Mouse (Mus musculus) neural tube, embryonic 13.5 days (tissue): Measurements from ENCODE around the gene Fos. TPM values are rescaled to one million over a fixed set of nuclear protein-coding genes. Genes with fewer than 3 reads are reported as not detected.

Experiments used
- ATAC-seq: fragments of 200-750 bp; cut with Nextera tagmentation; 2 replicates; pipeline ENCODE4 v1.8.0; 2017; ENCODE audit warnings: low read depth, mild to moderate bottlenecking, moderate TSS enrichment, moderate library complexity
- H3K27ac ChIP-seq: fragments of 300-500 bp; sonication (generic); replicated peaks from 2 replicates; pipeline ENCODE4 v1.5.1; 2015; ENCODE audit warnings: moderate library complexity, mild to moderate bottlenecking, inconsistent platforms
- H3K27me3 ChIP-seq: fragments of 300-500 bp; sonication (generic); 2 replicates; pipeline ENCODE4 v1.6.1; 2015; ENCODE audit warnings: mild to moderate bottlenecking, inconsistent platforms
- H3K36me3 ChIP-seq: fragments of 300-500 bp; sonication (generic); 2 replicates; pipeline ENCODE4 v1.6.1; 2015; ENCODE audit warnings: mild to moderate bottlenecking, inconsistent platforms
- H3K4me1 ChIP-seq: fragments of 300-500 bp; sonication (generic); replicated peaks from 2 replicates; pipeline ENCODE4 v1.6.1; 2015; ENCODE audit warnings: inconsistent platforms
- H3K4me2 ChIP-seq: fragments of 300-500 bp; sonication (generic); 2 replicates; pipeline ENCODE4 v1.6.1; 2015; ENCODE audit warnings: inconsistent platforms, mild to moderate bottlenecking, moderate library complexity
- H3K4me3 ChIP-seq: fragments of 300-500 bp; sonication (generic); 2 replicates; pipeline ENCODE4 v1.5.1; 2015; ENCODE audit warnings: mild to moderate bottlenecking, inconsistent platforms
- H3K9ac ChIP-seq: fragments of 300-500 bp; sonication (generic); 2 replicates; pipeline ENCODE4 v1.6.1; 2015; ENCODE audit warnings: moderate library complexity, mild to moderate bottlenecking, inconsistent platforms
- H3K9me3 ChIP-seq: fragments of 300-500 bp; sonication (generic); 2 replicates; pipeline ENCODE4 v1.6.1; 2016; ENCODE audit warnings: inconsistent platforms
- WGBS: fragments of 180-500 bp; shearing (Covaris S2); methylation state at CpG from one replicate; pipeline ENCODE4 v1.1.7; 2015; 5-methylcytosine and 5-hydroxymethylcytosine counted together
- polyA plus RNA-seq: library from polyadenylated mRNA; unstranded; fragments of >200 nt; fragmentation: Nextera tagmentation; extraction: Ambion mirVana; gene quantifications from 2 replicates; pipeline ENCODE4 v1.2.1, GENCODE M21; 2015

Gene Fos
- 1.9 and 2.8 TPM in 2 replicates for polyA plus RNA-seq

DNA sequence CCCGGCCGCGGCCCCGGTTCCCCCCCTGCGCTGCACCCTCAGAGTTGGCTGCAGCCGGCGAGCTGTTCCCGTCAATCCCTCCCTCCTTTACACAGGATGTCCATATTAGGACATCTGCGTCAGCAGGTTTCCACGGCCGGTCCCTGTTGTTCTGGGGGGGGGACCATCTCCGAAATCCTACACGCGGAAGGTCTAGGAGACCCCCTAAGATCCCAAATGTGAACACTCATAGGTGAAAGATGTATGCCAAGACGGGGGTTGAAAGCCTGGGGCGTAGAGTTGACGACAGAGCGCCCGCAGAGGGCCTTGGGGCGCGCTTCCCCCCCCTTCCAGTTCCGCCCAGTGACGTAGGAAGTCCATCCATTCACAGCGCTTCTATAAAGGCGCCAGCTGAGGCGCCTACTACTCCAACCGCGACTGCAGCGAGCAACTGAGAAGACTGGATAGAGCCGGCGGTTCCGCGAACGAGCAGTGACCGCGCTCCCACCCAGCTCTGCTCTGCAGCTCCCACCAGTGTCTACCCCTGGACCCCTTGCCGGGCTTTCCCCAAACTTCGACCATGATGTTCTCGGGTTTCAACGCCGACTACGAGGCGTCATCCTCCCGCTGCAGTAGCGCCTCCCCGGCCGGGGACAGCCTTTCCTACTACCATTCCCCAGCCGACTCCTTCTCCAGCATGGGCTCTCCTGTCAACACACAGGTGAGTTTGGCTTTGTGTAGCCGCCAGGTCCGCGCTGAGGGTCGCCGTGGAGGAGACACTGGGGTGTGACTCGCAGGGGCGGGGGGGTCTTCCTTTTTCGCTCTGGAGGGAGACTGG, at the start of gene Fos:
TSS of gene Fos (plus strand) at position 410 of the 817 bp plus-strand sequence.
- H3K9me3 ChIP-seq = no peaks in the 10 kb centered on the region
- H3K27me3 ChIP-seq = peaks cover 34% of the 10 kb centered on the region
- WGBS = under 1% methylated on average over 55 of the region's 56 CpGs
- H3K4me3 ChIP-seq = peak within 1 kb of the TSS; percentile 52
- H3K4me1 ChIP-seq = peaks cover 45% of the 10 kb centered on the region
- H3K9ac ChIP-seq = peak within 1 kb of the TSS; percentile 68
- H3K27ac ChIP-seq = peak within 1 kb of the TSS; percentile 46
- ATAC-seq = peak; percentile 90
- peak within 1 kb of the TSS; percentile 99 for H3K4me2 ChIP-seq
- H3K36me3 ChIP-seq = no peaks in the 10 kb centered on the region

DNA sequence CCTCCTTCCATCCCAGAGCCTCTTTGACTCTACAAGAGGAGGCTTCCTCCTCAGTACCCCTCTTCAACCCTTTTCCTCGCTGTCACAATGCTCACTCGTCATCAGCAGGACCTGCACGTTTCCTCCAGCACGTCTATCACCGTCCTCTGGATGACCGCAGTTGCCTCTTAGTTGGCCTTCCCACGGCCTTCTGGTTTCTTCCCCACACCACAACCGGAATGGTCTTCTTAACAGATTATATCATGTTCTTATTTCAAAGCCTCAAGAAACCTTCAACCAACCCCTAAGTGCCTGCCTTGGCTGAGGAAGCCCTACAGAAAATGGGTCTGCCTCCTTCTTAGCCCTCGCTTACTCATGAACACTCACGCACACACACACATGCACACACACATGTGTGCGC, 48.0 kb upstream of the Fos start:
- 90% methylated on average over 11 of the region's 11 CpGs for WGBS
- no peaks in the 10 kb centered on the region for H3K27me3 ChIP-seq
- no peak overlapping the region for H3K9ac ChIP-seq
- no peak for ATAC-seq
- no peaks in the 10 kb centered on the region for H3K36me3 ChIP-seq
- H3K9me3 ChIP-seq = no peaks in the 10 kb centered on the region
- no peak overlapping the region for H3K4me2 ChIP-seq
- H3K4me3 ChIP-seq = no peak overlapping the region
- no peaks in the 10 kb centered on the region for H3K4me1 ChIP-seq
- no peak overlapping the region for H3K27ac ChIP-seq

DNA sequence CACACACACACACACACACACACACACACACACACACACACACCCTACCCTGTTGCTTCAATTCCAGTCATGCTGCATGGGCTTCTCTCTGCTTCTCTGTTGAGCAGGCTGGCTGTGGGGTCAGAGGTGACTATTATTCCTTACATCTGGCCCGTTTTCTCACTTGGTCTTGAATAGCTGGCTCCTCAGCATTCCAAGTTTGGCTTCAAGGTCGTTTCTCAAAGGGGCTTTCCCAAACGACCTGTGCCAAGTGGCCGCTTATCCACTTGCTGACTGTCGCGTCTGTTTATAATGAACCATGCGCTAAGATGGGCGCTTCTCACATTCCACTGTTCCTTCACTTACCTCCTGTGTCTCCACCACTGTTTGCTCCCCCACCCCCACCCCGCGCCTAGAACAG, 47.6 kb upstream of the Fos start:
- Histone ChIP-seq H3K4me2 (no peak overlapping the region), H3K27me3 (no peaks in the 10 kb centered on the region), H3K4me1 (no peaks in the 10 kb centered on the region), H3K9ac (no peak overlapping the region), H3K9me3 (no peaks in the 10 kb centered on the region), H3K36me3 (no peaks in the 10 kb centered on the region), H3K27ac (no peak overlapping the region), H3K4me3 (no peak overlapping the region)
- ATAC-seq = no peak
- 58% methylated on average over 10 of the region's 10 CpGs for WGBS

DNA sequence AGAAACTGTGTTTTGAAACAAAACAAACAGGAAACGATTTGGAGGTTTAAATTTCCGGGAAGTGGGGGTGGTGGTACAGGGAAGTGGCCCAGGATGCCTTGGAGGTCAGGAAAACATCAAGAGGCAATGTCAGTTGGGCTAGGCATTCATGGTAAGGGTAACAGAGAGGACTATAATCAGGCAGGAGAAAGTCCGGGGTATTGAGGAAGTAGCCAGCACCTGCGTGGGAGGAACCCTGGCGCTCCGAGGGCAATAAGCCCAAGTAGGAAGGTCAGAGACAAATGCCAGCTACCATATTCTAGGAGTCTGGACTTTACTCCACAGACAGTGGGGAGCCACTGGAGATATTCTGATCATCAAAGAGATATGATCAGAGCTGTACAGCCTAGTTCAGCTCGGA, 45.9 kb upstream of the Fos start:
- no peaks in the 10 kb centered on the region for H3K36me3 ChIP-seq

DNA sequence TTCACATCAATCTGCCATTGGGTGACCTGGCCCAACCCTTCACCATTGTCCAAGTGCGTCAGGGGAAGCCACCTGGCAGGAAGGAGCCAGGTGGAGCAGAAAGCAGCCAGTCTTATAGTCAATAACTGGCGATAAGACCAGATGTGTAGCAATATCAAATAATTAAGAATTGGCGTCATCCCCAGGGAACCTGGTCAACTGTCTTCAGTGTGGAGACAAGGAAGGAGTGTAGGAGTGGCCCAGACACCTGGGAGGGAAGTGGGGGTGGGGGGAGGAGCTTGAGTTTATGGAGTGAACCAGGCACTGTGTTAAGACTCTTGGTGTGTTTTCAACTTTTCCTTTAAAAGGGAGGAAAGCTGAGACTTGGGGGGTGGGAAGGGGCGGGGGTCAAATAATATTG, 43.7 kb upstream of the Fos start:
- Histone ChIP-seq H3K4me2 (no peak overlapping the region), H3K27ac (no peak overlapping the region), H3K4me1 (peaks cover 9% of the 10 kb centered on the region; the same call in 1 of the 2 replicates), H3K4me3 (no peak overlapping the region), H3K36me3 (no peaks in the 10 kb centered on the region), H3K9me3 (no peaks in the 10 kb centered on the region), H3K27me3 (no peaks in the 10 kb centered on the region), H3K9ac (no peak overlapping the region)
- WGBS = 70% methylated on average over 4 of the region's 4 CpGs
- no peak for ATAC-seq

More for the DNA sequence above, 45.9 kb upstream of the Fos start:
- no peak overlapping the region for H3K4me3 ChIP-seq
- ATAC-seq = no peak
- 80% methylated on average over 7 of the region's 7 CpGs for whole genome bisulfite sequencing
- no peaks in the 10 kb centered on the region for H3K27me3 ChIP-seq
- no peak overlapping the region for H3K4me2 ChIP-seq
- H3K27ac ChIP-seq = no peak overlapping the region
- H3K9ac ChIP-seq = no peak overlapping the region
- H3K4me1 ChIP-seq = no peaks in the 10 kb centered on the region
- no peaks in the 10 kb centered on the region for H3K9me3 ChIP-seq

DNA sequence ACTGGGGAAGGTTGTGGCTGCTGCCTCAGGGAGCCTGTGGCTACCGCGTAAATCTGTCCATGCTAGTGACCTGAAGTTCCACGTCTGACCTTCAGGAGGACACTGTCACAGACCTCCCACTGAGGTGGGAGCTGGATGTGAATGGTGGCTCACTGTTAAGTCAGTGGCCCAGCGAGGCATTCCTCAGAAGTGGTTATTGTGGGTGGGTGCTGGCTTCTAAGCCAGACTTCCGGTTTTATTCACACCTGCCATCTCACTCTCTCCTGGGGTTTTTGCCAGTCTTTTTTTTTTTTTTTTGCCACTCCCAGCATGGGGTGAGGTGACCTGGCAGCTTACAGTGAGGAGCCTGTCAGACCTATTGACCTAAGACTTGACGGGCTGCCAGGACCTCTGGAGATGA, 43.3 kb upstream of the Fos start:
- no peak overlapping the region for H3K4me3 ChIP-seq
- peaks cover 13% of the 10 kb centered on the region; the same call in 1 of the 2 replicates for H3K4me1 ChIP-seq
- H3K9ac ChIP-seq = no peak overlapping the region
- H3K36me3 ChIP-seq = no peaks in the 10 kb centered on the region
- WGBS = 53% methylated on average over 6 of the region's 6 CpGs
- H3K9me3 ChIP-seq = no peaks in the 10 kb centered on the region
- H3K27ac ChIP-seq = no peak overlapping the region
- no peaks in the 10 kb centered on the region for H3K27me3 ChIP-seq
- no peak for ATAC-seq
- no peak overlapping the region for H3K4me2 ChIP-seq

DNA sequence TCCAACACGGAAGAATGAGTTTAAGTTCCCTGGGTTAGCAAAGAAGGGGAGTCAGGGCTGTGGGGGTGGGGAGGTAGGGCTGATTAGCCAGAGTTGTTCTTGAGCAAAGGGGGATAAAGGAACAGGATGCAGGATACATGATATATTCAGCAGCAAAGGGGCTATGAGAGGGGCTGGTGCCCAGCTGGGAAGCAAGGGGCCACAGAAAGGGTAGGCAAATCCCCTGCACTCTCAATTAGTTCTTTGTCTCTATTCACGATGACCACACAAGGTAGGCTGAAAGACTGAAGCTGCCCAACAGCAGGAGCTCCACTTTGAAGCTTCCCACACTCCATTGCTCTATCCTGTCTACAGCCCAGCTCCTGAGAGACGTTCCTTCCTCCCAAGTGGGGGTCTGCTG, 39.8 kb upstream of the Fos start:
- WGBS = 8% methylated on average over 3 of the region's 3 CpGs
- H3K36me3 ChIP-seq = no peaks in the 10 kb centered on the region
- no peak for ATAC-seq
- H3K4me1 ChIP-seq = peaks cover 38% of the 10 kb centered on the region
- no peak overlapping the region for H3K27ac ChIP-seq
- no peaks in the 10 kb centered on the region for H3K9me3 ChIP-seq
- no peaks in the 10 kb centered on the region for H3K27me3 ChIP-seq
- H3K4me3 ChIP-seq = no peak overlapping the region
- H3K4me2 ChIP-seq = no peak overlapping the region
- H3K9ac ChIP-seq = no peak overlapping the region

DNA sequence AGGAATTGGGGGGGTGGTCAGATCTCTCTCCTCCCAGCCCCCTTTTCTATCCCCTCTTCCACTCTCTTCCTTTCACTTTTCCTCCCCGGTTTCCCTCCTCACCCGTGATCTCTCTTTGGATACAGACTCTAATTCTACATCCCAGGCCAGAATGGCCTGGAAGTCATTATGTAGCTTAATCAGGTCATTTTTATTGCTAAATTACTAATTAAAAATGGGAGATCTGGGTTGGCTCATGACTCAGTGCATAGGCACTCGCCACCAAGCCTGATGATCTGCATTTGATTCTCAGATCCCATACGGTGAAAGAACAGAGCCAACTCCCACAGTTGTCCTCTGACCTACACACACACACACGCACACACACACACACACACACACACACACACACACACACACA, 39.2 kb upstream of the Fos start:
- Histone ChIP-seq H3K36me3 (no peaks in the 10 kb centered on the region), H3K9me3 (no peaks in the 10 kb centered on the region), H3K4me1 (peaks cover 38% of the 10 kb centered on the region), H3K4me2 (no peak overlapping the region), H3K27me3 (no peaks in the 10 kb centered on the region), H3K27ac (no peak overlapping the region), H3K9ac (no peak overlapping the region), H3K4me3 (no peak overlapping the region)
- WGBS = 70% methylated on average over 5 of the region's 5 CpGs
- no peak for ATAC-seq

DNA sequence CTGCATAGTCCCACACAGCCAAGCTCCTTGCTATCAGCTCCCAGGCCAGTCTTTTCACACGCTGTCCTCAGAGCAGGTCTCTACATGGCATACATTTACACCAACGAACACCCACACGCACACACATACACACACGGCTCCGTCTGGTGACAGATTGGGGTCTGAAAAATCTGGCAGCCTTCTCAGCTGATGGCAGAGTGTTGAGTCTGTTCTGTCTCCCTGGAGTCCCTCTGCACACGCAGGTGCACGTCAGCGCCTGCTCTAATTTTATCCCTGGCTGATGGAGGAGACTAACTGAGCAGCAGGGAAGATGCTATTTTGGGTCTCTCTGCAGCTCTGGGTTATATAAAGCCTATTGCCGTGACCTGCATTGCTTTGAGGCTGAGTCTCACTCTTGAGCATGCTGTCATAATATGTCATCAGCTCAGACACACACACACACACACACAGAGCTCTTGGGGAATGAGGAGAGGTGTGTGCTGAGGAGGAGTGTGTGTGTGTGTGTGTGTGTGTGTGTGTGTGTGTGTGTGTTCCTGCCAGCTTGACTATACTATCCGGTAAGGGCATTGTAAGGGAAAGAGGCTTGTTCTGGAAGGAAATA, 37.6 kb upstream of the Fos start:
- Histone ChIP-seq H3K4me3 (no peak overlapping the region), H3K9ac (peak overlapping the region; percentile 42; the same call in 1 of the 2 replicates), H3K36me3 (no peaks in the 10 kb centered on the region), H3K4me1 (peaks cover 38% of the 10 kb centered on the region), H3K4me2 (peak overlapping the region; percentile 7; the same call in 1 of the 2 replicates), H3K27me3 (no peaks in the 10 kb centered on the region), H3K27ac (peak overlapping the region; percentile 80), H3K9me3 (no peaks in the 10 kb centered on the region)
- ATAC-seq = peak; percentile 82
- 47% methylated on average over 10 of the region's 10 CpGs for WGBS

DNA sequence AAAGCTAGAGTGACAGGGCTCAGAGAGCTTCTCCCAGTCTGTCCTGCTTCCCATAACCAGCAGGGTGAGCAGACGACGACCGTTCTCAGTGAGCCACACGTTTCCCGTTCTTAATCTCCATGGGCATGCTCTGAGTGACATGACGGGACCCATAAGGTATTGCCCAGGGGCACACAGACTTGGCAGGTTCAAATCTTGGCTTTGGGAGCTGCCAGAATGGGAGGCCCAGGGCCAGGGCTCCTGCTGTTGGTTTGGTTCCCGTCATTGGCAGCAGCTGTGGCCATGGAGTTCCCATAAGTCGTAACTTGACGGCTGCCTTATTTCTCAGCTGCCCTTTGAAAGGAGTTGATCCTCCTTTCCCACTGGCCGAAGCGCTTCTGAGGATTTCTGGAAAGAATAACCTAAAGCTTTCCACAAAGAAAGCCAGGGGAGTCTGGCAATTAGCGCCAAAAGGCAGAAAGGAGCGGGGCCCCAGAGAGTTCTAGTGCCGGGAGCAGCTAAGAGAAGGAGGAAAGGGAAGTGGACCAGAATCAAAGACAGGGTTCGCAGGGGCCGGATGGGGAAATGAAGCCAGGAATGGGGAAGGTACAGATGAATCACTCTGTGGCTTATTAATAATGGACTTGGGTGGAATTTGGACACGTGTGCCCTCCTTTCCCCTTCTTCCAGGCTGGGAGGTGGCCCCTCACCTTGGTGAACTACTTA, 36.4 kb upstream of the Fos start:
- Histone ChIP-seq H3K9me3 (no peaks in the 10 kb centered on the region), H3K27ac (peak overlapping the region; percentile 80; the same call in 1 of the 2 replicates), H3K4me3 (no peak overlapping the region), H3K27me3 (no peaks in the 10 kb centered on the region), H3K4me1 (peaks cover 38% of the 10 kb centered on the region), H3K36me3 (no peaks in the 10 kb centered on the region), H3K4me2 (no peak overlapping the region), H3K9ac (no peak overlapping the region)
- 35% methylated on average over 17 of the region's 17 CpGs for WGBS
- peak; percentile 41; the same call in 1 of the 2 replicates for ATAC-seq

DNA sequence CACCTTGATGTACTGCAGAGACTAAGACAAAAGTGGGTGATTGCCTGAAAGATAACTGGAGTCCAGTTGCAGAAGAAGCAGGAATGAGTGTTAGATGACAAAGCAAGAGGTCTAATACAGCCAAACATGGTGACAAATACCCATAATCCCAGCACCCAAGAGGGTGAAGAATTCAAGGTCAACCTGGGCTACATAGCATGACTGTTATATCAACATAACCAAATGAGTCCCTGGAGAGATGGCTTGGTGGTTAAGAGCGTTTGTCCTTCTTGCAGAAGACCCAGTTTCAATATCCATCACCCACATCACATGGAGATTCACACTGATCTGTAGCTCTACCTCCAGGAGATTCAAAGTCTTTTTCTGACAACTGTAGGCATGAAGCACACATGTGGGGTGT, 30.2 kb upstream of the Fos start:
- WGBS = 89% methylated on average over 1 of the region's 1 CpGs
- Histone ChIP-seq H3K4me3 (no peak overlapping the region), H3K9me3 (no peaks in the 10 kb centered on the region), H3K27ac (no peak overlapping the region), H3K4me2 (no peak overlapping the region), H3K9ac (no peak overlapping the region), H3K4me1 (0 out of 2 replicates have a peak, but pooled peaks cover 6% of the 10 kb centered on the region), H3K36me3 (no peaks in the 10 kb centered on the region), H3K27me3 (no peaks in the 10 kb centered on the region)
- ATAC-seq = no peak

DNA sequence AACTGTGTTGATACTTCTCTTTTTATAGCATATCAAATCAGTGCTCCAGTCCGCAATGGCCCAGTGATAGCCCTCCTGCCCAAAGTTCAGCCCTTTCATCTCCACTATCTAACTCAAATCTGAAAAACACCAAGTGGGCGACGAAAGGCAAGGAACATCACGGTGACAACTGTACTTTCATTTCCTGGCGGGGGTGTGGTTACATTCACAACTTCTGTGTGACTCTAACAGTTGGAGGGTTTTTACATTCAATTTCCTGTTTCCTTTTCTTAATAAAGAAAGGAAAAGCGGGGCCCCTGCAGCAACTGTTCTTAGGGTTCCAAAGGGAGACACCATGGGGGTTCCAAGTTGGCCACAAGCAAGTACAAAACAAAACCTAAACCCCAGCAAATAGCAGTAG, 29.0 kb upstream of the Fos start:
- H3K4me3 ChIP-seq = no peak overlapping the region
- 0 out of 2 replicates have a peak, but pooled peaks cover 6% of the 10 kb centered on the region for H3K4me1 ChIP-seq
- no peak overlapping the region for H3K4me2 ChIP-seq
- no peak overlapping the region for H3K27ac ChIP-seq
- H3K36me3 ChIP-seq = no peaks in the 10 kb centered on the region
- no peaks in the 10 kb centered on the region for H3K27me3 ChIP-seq
- no peak overlapping the region for H3K9ac ChIP-seq
- ATAC-seq = no peak
- 65% methylated on average over 6 of the region's 6 CpGs for WGBS
- no peaks in the 10 kb centered on the region for H3K9me3 ChIP-seq
